Mouse (Mus musculus) midbrain, embryonic 12.5 days (tissue): ENCODE data around the gene Tbx1. TPM values are rescaled to one million over a fixed set of nuclear protein-coding genes. Genes with fewer than 3 reads are reported as not detected.
"Not testable (repeated sequence)": the region's sequence is repeated elsewhere in the genome, so short reads cannot be mapped to it uniquely, and the experiment has no call there.

Experiments used
- ATAC-seq: fragments of 200-750 bp; cut with Nextera tagmentation; 2 replicates; pipeline ENCODE4 v1.8.0; 2017; ENCODE audit warnings: low read depth, moderate TSS enrichment, moderate library complexity; ENCODE audit not compliant: low FRiP score
- H3K27ac ChIP-seq: fragments of 300-500 bp; sonication (generic); replicated peaks from 2 replicates; pipeline ENCODE4 v1.5.1; 2016; ENCODE audit warnings: mild to moderate bottlenecking
- H3K27me3 ChIP-seq: fragments of 300-500 bp; sonication (generic); 2 replicates; pipeline ENCODE4 v1.6.1; 2016; ENCODE audit warnings: mild to moderate bottlenecking
- H3K36me3 ChIP-seq: fragments of 300-500 bp; sonication (generic); 2 replicates; pipeline ENCODE4 v1.6.1; 2016
- H3K4me1 ChIP-seq: fragments of 300-500 bp; sonication (generic); 2 replicates; pipeline ENCODE4 v1.6.1; 2016
- H3K4me2 ChIP-seq: fragments of 300-500 bp; sonication (generic); replicated peaks from 2 replicates; pipeline ENCODE4 v1.6.1; 2016; ENCODE audit warnings: mild to moderate bottlenecking, moderate library complexity
- H3K4me3 ChIP-seq: fragments of 300-500 bp; sonication (generic); 2 replicates; pipeline ENCODE4 v1.5.1; 2016; ENCODE audit warnings: mild to moderate bottlenecking
- H3K9ac ChIP-seq: fragments of 300-500 bp; sonication (generic); replicated peaks from 2 replicates; pipeline ENCODE4 v1.6.1; 2016; ENCODE audit warnings: mild to moderate bottlenecking, moderate library complexity
- H3K9me3 ChIP-seq: fragments of 300-500 bp; sonication (generic); 2 replicates; pipeline ENCODE4 v1.6.1; 2016; ENCODE audit warnings: mild to moderate bottlenecking
- WGBS: fragments of 180-500 bp; shearing (Covaris S2); methylation state at CpG from one replicate; pipeline ENCODE4 v1.1.7; 2016; 5-methylcytosine and 5-hydroxymethylcytosine counted together
- polyA plus RNA-seq: library from polyadenylated mRNA; unstranded; fragments of >200 nt; fragmentation: Nextera tagmentation; extraction: Ambion mirVana; gene quantifications from 2 replicates; pipeline ENCODE4 v1.2.1, GENCODE M21; 2016

The Tbx1 gene
- polyA plus RNA-seq, 1 experiment from 2014 or later = 1.4 TPM

DNA sequence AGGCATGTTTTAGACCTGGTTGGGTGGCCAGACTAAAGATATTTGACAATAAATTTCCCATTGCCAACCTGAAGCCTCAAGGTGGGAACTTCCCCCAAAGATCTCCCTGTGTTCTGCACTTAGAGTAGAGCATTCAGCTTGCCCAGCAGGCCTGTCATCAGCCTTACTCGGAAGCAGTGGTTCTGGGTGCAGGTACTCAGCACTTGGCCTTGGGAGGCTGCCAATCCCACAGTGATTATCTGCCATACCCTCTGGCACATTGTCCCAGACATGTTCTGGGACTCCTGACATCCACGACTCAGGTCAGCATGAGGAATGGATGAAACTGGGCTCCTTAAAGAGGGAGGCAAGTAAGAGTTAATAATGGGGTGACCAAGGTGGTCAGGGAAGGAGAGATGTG, 26.0 kb downstream of the Tbx1 start:
- Histone ChIP-seq H3K36me3 (no peaks in the 10 kb centered on the region), H3K4me2 (no peak overlapping the region), H3K9ac (no peak overlapping the region), H3K4me3 (no peak overlapping the region), H3K27me3 (no peaks in the 10 kb centered on the region), H3K9me3 (no peaks in the 10 kb centered on the region), H3K27ac (no peak overlapping the region), H3K4me1 (no peaks in the 10 kb centered on the region)
- no peak for ATAC-seq
- 90% methylated on average over 2 of the region's 2 CpGs for WGBS

- H3K27ac ChIP-seq = no peak overlapping the region
- H3K27me3 ChIP-seq = no peaks in the 10 kb centered on the region
- WGBS = 87% methylated on average over 3 of the region's 3 CpGs
- no peak overlapping the region for H3K4me2 ChIP-seq
- H3K4me1 ChIP-seq = no peaks in the 10 kb centered on the region
- H3K4me3 ChIP-seq = no peak overlapping the region
- H3K9ac ChIP-seq = no peak overlapping the region
- ATAC-seq = no peak
- no peaks in the 10 kb centered on the region for H3K36me3 ChIP-seq
- no peaks in the 10 kb centered on the region for H3K9me3 ChIP-seq
Measured at GRCm38 (mm10) chr16:18556461-18556860, 34.0 kb downstream of the Tbx1 start.

- H3K4me3 ChIP-seq = no peak overlapping the region
- no peak overlapping the region for H3K27ac ChIP-seq
- no peaks in the 10 kb centered on the region for H3K27me3 ChIP-seq
- no peaks in the 10 kb centered on the region for H3K36me3 ChIP-seq
- no peaks in the 10 kb centered on the region for H3K4me1 ChIP-seq
- no peak overlapping the region for H3K9ac ChIP-seq
- no peak for ATAC-seq
- no peaks in the 10 kb centered on the region for H3K9me3 ChIP-seq
- 79% methylated on average over 17 of the region's 17 CpGs for WGBS
- H3K4me2 ChIP-seq = no peak overlapping the region
Measured at GRCm38 (mm10) chr16:18555235-18555935, 35.1 kb downstream of the Tbx1 start.

GRCm38 (mm10) chr16:18554721-18555120, 35.8 kb downstream of the Tbx1 start:
- Histone ChIP-seq H3K9ac (no peak overlapping the region), H3K4me1 (no peaks in the 10 kb centered on the region), H3K27me3 (no peaks in the 10 kb centered on the region), H3K27ac (no peak overlapping the region), H3K36me3 (no peaks in the 10 kb centered on the region), H3K4me3 (no peak overlapping the region), H3K9me3 (no peaks in the 10 kb centered on the region), H3K4me2 (no peak overlapping the region)
- ATAC-seq = no peak
- WGBS = 73% methylated on average over 2 of the region's 2 CpGs

DNA sequence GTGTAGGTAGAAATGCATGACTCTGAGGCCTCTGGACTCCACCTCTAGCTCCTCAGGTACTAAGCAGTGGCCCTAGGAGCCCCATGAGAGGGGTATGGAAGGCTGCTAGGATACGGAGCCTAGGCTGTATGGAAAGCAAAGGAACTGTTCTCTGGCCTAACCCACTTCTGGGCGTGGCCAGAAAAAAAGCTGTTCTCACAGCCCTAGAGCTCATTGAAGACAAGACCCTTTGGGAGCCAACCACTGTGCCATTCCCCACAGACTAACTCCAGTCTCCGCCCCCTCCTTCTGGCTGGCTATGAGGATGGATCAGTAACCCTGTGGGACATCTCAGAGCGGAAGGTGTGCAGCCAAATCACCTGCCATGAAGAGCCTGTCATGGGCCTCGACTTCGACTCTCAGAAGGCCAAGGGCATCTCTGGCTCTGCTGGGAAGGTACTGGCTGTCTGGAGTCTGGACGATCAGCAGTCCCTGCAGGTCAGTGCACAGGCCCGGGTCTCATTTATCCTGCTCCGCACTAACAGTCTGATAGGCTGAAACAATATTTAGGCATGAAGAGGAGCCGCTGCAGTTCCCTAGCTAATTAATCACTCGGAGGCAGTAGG, 38.3 kb downstream of the Tbx1 start:
- Histone ChIP-seq H3K9me3 (no peaks in the 10 kb centered on the region), H3K4me1 (no peaks in the 10 kb centered on the region), H3K4me2 (no peak overlapping the region), H3K27me3 (no peaks in the 10 kb centered on the region), H3K27ac (no peak overlapping the region), H3K36me3 (no peaks in the 10 kb centered on the region), H3K4me3 (no peak overlapping the region), H3K9ac (no peak overlapping the region)
- 82% methylated on average over 11 of the region's 11 CpGs for WGBS
- no peak for ATAC-seq

GRCm38 (mm10) chr16:18551604-18552003, 38.9 kb downstream of the Tbx1 start:
- Histone ChIP-seq H3K9ac (no peak overlapping the region), H3K27ac (no peak overlapping the region), H3K36me3 (no peaks in the 10 kb centered on the region), H3K27me3 (no peaks in the 10 kb centered on the region), H3K4me1 (no peaks in the 10 kb centered on the region), H3K4me2 (no peak overlapping the region), H3K9me3 (no peaks in the 10 kb centered on the region), H3K4me3 (no peak overlapping the region)
- 42% methylated on average over 9 of the region's 9 CpGs for WGBS
- ATAC-seq = no peak

DNA sequence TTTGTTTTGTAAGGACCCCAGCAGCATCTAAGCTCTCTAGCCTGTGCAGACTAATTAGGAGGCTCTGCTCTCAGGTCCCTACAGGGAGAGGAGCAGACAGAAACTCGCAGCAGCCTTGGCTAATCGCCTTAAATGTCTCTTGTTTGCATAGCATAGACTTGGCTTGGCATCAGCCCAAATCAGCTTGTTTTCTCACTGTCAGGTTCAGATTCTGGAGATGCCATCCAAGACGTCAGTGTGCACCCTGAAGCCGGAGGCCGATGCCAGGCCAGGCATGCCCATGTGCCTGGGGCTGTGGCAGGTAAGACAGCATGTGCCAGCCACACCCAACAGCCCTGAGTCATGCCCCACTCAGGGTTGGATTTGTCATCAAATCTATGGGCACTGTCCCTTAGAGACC, 42.6 kb downstream of the Tbx1 start:
- Histone ChIP-seq H3K4me3 (no peak overlapping the region), H3K4me1 (peaks cover 6% of the 10 kb centered on the region; the same call in 1 of the 2 replicates), H3K9ac (no peak overlapping the region), H3K4me2 (no peak overlapping the region), H3K27me3 (no peaks in the 10 kb centered on the region), H3K9me3 (no peaks in the 10 kb centered on the region), H3K27ac (no peak overlapping the region), H3K36me3 (no peaks in the 10 kb centered on the region)
- ATAC-seq = no peak
- WGBS = 87% methylated on average over 5 of the region's 5 CpGs

GRCm38 (mm10) chr16:18543151-18543829, 47.2 kb downstream of the Tbx1 start:
- Histone ChIP-seq H3K4me3 (no peak overlapping the region), H3K9me3 (no peaks in the 10 kb centered on the region), H3K9ac (no peak overlapping the region), H3K4me1 (peaks cover 6% of the 10 kb centered on the region; the same call in 1 of the 2 replicates), H3K27ac (no peak overlapping the region), H3K36me3 (no peaks in the 10 kb centered on the region), H3K27me3 (no peaks in the 10 kb centered on the region), H3K4me2 (no peak overlapping the region)
- ATAC-seq = no peak
- 69% methylated on average over 8 of the region's 8 CpGs for WGBS

DNA sequence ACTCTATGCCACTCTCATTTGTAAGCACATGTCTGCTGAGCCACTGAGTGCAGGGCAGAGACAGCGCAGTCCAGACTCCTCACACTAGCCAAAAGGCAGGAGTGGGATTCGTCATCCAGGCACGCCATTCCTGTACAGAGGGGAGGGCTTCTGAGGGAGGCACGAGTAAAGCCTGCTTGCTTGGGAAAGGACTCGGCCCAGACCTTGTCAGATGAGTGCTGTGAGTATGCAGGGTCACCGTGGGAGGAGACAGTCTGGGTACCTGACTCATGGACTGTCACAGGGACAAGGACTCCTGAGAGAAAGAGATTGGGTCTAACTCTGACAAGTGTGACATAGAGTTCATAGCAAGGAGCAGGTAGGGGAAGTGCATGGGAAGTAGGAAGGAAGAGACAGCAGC, 51.2 kb downstream of the Tbx1 start:
- Histone ChIP-seq H3K4me1 (peaks cover 6% of the 10 kb centered on the region; the same call in 1 of the 2 replicates), H3K4me3 (no peak overlapping the region), H3K4me2 (no peak overlapping the region), H3K9ac (no peak overlapping the region), H3K9me3 (no peaks in the 10 kb centered on the region), H3K27me3 (no peaks in the 10 kb centered on the region), H3K36me3 (no peaks in the 10 kb centered on the region), H3K27ac (no peak overlapping the region)
- 80% methylated on average over 6 of the region's 6 CpGs for WGBS
- ATAC-seq = no peak

GRCm38 (mm10) chr16:18537407-18537990, 53.0 kb downstream of the Tbx1 start:
- Histone ChIP-seq H3K27me3 (no peaks in the 10 kb centered on the region), H3K4me2 (no peak overlapping the region), H3K4me3 (no peak overlapping the region), H3K36me3 (no peaks in the 10 kb centered on the region), H3K4me1 (no peaks in the 10 kb centered on the region), H3K9me3 (no peaks in the 10 kb centered on the region), H3K9ac (no peak overlapping the region), H3K27ac (no peak overlapping the region)
- WGBS = 90% methylated on average over 3 of the region's 3 CpGs
- no peak for ATAC-seq

GRCm38 (mm10) chr16:18533061-18533460, 57.4 kb downstream of the Tbx1 start:
- ATAC-seq = peak; percentile 100
- not testable (repeated sequence) for H3K9me3 ChIP-seq, H3K27ac ChIP-seq, H3K4me2 ChIP-seq, H3K9ac ChIP-seq, H3K4me1 ChIP-seq, H3K27me3 ChIP-seq, H3K36me3 ChIP-seq, H3K4me3 ChIP-seq
- WGBS = 95% methylated on average over 7 of the region's 7 CpGs
